Mouse (Mus musculus) liver, embryonic 18 days (tissue): ENCODE results near the gene Myh11. TPM values are rescaled to one million over a fixed set of nuclear protein-coding genes. Genes with fewer than 3 reads are reported as not detected.

Experiments used
- polyA plus RNA-seq: library from polyadenylated mRNA; depleted of rRNA; stranded (reverse); fragments of >200 nt; gene quantifications from 2 replicates; pipeline ENCODE4 v1.2.3, GENCODE M21; 2012; rRNA removed

Myh11 gene
- 1.2 and 1.3 TPM in 2 replicates for polyA plus RNA-seq

DNA sequence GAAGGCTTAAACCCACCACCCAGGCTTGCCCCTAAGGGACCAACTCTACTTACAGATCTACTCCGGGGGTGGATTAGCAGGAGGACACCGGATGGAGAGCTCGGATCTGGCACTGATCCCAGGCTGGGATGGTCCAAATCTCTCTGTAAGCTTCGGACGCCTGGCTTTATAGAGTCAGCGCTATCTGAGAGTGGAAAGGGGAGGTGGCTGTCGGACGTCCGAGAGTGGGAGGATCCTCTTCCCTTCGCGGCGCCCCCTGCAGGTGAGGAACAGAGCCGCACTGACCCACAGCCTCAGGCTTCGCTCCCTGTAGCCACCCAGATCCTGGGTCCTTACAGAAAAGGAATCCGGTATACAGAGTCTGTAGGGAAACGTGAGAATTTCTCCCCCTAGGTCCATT is at the start of gene Myh11:
Gene Myh11 (minus strand): TSS at position 150 of the 400 bp plus-strand sequence.

DNA sequence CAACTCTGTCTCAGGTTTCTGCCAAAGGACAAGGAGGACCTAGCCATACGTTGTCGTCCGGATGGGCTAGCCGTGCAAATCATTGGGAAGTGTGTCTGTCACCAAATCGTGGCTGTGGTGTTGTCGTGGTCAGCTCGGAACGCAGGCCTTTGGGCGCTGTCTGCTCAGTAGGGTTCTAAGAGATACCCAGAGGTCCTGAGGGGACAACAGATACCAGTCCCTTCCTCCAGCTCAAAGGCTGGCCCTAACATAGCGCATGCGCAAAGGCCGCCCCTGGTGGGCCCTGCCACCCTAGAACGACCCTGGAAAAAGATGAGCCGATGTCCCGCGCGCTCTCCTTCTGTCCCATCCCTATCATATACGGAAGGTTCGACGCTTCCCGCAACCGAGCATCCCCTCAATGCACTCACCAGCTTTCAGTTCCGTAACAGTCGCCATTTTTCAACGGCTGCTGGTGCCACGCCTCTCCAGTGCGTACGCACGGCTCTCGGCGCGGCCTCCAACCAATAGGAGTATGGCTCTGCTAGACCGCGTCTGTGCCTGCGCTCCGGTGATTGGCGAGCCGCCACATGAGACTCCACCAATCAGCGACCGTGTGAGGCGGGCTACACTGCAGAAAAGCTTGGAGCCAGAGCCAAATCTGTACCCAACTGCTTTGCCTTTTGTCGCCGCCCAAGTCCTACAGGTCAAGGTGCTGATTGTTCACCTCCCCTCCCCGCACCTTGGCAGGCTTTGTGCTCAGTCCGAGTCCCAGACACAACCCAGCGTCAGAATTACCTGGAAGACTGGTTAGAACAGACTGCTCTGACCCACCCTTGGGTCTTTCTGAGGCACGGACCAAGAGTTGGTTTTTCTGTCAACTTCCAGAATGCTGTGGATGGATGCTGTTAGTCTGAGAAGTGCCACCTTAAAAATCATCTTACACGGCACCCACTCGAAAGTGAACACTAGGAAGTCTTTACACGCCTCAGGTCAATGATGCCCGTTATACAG is 26.0 kb upstream of the Myh11 start, which contains the start of gene Fopnl:
Gene Fopnl (minus strand): TSS at position 522 of the 993 bp plus-strand sequence.

DNA sequence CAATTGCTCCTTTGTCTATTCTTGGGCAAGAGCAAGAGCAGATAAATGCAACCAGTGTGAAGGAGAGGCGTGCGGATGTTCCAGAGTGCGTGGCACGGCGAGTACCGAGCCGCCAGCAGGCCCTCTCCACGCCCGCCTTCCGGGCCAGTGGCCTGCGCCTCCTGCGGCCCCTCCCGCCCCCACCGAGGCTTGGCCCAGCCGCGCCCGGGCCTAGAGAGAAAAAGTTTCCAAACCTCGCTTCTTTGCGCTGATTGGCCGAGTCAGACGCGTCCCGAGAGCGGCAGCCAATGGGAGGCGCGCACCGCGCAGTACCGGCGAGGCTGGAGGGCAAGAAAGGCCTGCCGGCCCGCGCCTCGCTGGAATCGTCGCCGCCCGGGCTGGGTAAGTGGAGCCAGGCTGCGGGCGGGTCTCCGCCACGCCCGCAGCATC is 128.2 kb downstream of the Myh11 start, which contains the start of the genes Nde1 and Marf1:
Gene Nde1 (plus strand): TSS at position 288 of the 429 bp plus-strand sequence.
Gene Marf1 (minus strand): TSS at position 364 of the 429 bp plus-strand sequence.

Other genes with a start within 250 kb of the Myh11 start
- gene Nde1, start 128.1 kb downstream of the Myh11 start, polyA plus RNA-seq = 29.0 and 31.3 TPM in 2 replicates
- 6.0 and 6.6 TPM in 2 replicates for gene Marf1, start 128.0 kb downstream of the Myh11 start, polyA plus RNA-seq
- gene Fopnl, start 26.0 kb upstream of the Myh11 start, polyA plus RNA-seq = 19.0 and 19.1 TPM in 2 replicates
- gene Abcc1, start 70.2 kb upstream of the Myh11 start, polyA plus RNA-seq = 1.8 and 2.4 TPM in 2 replicates